Mouse (Mus musculus) liver, adult (tissue): Measurements from ENCODE around the gene Nt5c2.

ENCODE experiments used
- GATA4 ChIP-seq: IDR thresholded peaks from 2 replicates; pipeline ENCODE4 v1.6.1; 2014; ENCODE audit warnings: mild to moderate bottlenecking, low read length; ENCODE audit not compliant: insufficient replicate concordance

Gene Nt5c2

GRCm38 (mm10) chr19:46998953-46999352, 16.0 kb downstream of the Nt5c2 start:
- TF ChIP-seq GATA4 = no peak

GRCm38 (mm10) chr19:46998168-46998870, 16.6 kb downstream of the Nt5c2 start:
- no peak for TF ChIP-seq GATA4

GRCm38 (mm10) chr19:46996095-46996494, 18.9 kb downstream of the Nt5c2 start:
- TF ChIP-seq GATA4 = no peak

- no peak for TF ChIP-seq GATA4
These were observed 23.8 kb downstream of the Nt5c2 start for GRCm38 (mm10) chr19:46991145-46991544.

GRCm38 (mm10) chr19:46990153-46990518, 24.8 kb downstream of the Nt5c2 start:
- no peak for TF ChIP-seq GATA4

GRCm38 (mm10) chr19:46989479-46990152, 25.3 kb downstream of the Nt5c2 start:
- no peak for TF ChIP-seq GATA4

GRCm38 (mm10) chr19:46988231-46989087, 26.5 kb downstream of the Nt5c2 start:
- TF ChIP-seq GATA4 = no peak

GRCm38 (mm10) chr19:46987646-46988045, 27.3 kb downstream of the Nt5c2 start:
- TF ChIP-seq GATA4 = no peak

- TF ChIP-seq GATA4 = no peak
These were observed 30.0 kb downstream of the Nt5c2 start for GRCm38 (mm10) chr19:46984726-46985622.

GRCm38 (mm10) chr19:46983966-46984380, 31.0 kb downstream of the Nt5c2 start:
- TF ChIP-seq GATA4 = no peak

- no peak for TF ChIP-seq GATA4
These were observed 31.5 kb downstream of the Nt5c2 start for GRCm38 (mm10) chr19:46983352-46983965.

GRCm38 (mm10) chr19:46981462-46981861, 33.5 kb downstream of the Nt5c2 start:
- no peak for TF ChIP-seq GATA4

- no peak for TF ChIP-seq GATA4
These were observed 35.2 kb downstream of the Nt5c2 start for GRCm38 (mm10) chr19:46979781-46980105.
